Mouse (Mus musculus) MEL (cell line): Measurements from ENCODE around the gene Dapk2. TPM values are rescaled to one million over a fixed set of nuclear protein-coding genes. Genes with fewer than 3 reads are reported as not detected.

Source experiments
- DNase-seq: peaks from one replicate; pipeline ENCODE4 v3.0.0; 2011; ENCODE audit warnings: low read depth, low spot score
- H3K27ac ChIP-seq: 2 replicates; pipeline ENCODE4 v1.5.1; 2012; ENCODE audit warnings: low read depth, mild to moderate bottlenecking, control low read depth, low read length, moderate library complexity; ENCODE audit not compliant: control insufficient read depth
- H3K27me3 ChIP-seq, 2 experiments: fragments of 150-350 bp in 1 of 2; sonication (generic) in 1 of 2; 2 replicates each; pipeline ENCODE4 v1.6.1; 2012; ENCODE audit warnings: low read length in 2 of 2, mild to moderate bottlenecking in 2 of 2, improper control_type of control experiment in 1 of 2, moderate library complexity in 1 of 2; ENCODE audit not compliant: insufficient read depth in 2 of 2, control insufficient read depth in 1 of 2
- H3K36me3 ChIP-seq, 2 experiments: 2 replicates each; pipeline ENCODE4 v1.6.1; 2012 to 2014; ENCODE audit warnings: low read length in 2 of 2, improper control_type of control experiment in 1 of 2, inconsistent platforms in 1 of 2, mild to moderate bottlenecking in 1 of 2; ENCODE audit not compliant: insufficient read depth in 2 of 2, control insufficient read depth in 1 of 2
- H3K4me1 ChIP-seq, 2 experiments: fragments of 150-350 bp in 1 of 2; sonication (generic) in 1 of 2; 2 replicates each; pipeline ENCODE4 v1.6.1; 2012; ENCODE audit warnings: low read length in 2 of 2, improper control_type of control experiment in 1 of 2, mild to moderate bottlenecking in 1 of 2; ENCODE audit not compliant: insufficient read depth in 2 of 2, control insufficient read depth in 1 of 2
- H3K4me3 ChIP-seq, 2 experiments: fragments of 150-350 bp in 1 of 2; sonication (generic) in 1 of 2; 2 replicates each; pipeline ENCODE4 v1.5.1; 2012; ENCODE audit warnings: low read depth in 2 of 2, low read length in 2 of 2, mild to moderate bottlenecking in 2 of 2, moderate library complexity in 2 of 2, control low read depth in 1 of 2, improper control_type of control experiment in 1 of 2; ENCODE audit not compliant: control insufficient read depth in 1 of 2, insufficient read depth in 1 of 2
- H3K79me2 ChIP-seq: 2 replicates; pipeline ENCODE4 v1.6.1; 2012; ENCODE audit warnings: mild to moderate bottlenecking, low read length, moderate library complexity; ENCODE audit not compliant: control insufficient read depth, poor library complexity, insufficient read depth
- H3K9ac ChIP-seq: 2 replicates; pipeline ENCODE4 v1.6.1; 2012; ENCODE audit warnings: low read depth, mild to moderate bottlenecking, control low read depth, low read length, moderate library complexity; ENCODE audit not compliant: control insufficient read depth, poor library complexity, severe bottlenecking
- H3K9me3 ChIP-seq: fragments of 150-350 bp; sonication (generic); replicated peaks from 2 replicates; pipeline ENCODE4 v1.6.1; 2012; ENCODE audit warnings: mild to moderate bottlenecking, low read length, improper control_type of control experiment, moderate library complexity; ENCODE audit not compliant: insufficient read depth
- BHLHE40 ChIP-seq: IDR thresholded peaks from 2 replicates; pipeline ENCODE4 v1.6.1; 2012; ENCODE audit warnings: low read depth, mild to moderate bottlenecking, inconsistent platforms, low read length, improper control_type of control experiment, borderline replicate concordance
- CHD2 ChIP-seq: IDR thresholded peaks from 2 replicates; pipeline ENCODE4 v1.6.1; 2011; ENCODE audit warnings: low read length, improper control_type of control experiment
- CTCF ChIP-seq, 3 experiments: IDR thresholded peaks in 2 of 3; conservative IDR thresholded peaks in 1 of 3; 2 replicates each; pipeline ENCODE4 v1.5.1; 2011 to 2012; ENCODE audit warnings: low read length in 3 of 3, low read depth in 2 of 3, mild to moderate bottlenecking in 2 of 3, improper control_type of control experiment in 1 of 3, inconsistent platforms in 1 of 3, mixed read lengths in 1 of 3, moderate library complexity in 1 of 3; ENCODE audit not compliant: control insufficient read depth in 1 of 3, insufficient read depth in 1 of 3, poor library complexity in 1 of 3, severe bottlenecking in 1 of 3
- E2F4 ChIP-seq: IDR thresholded peaks from 2 replicates; pipeline ENCODE4 v1.6.1; 2011; ENCODE audit warnings: low read depth, low read length, improper control_type of control experiment, borderline replicate concordance
- ELF1 ChIP-seq: IDR thresholded peaks from 2 replicates; pipeline ENCODE4 v1.6.1; 2014; ENCODE audit warnings: low read depth, mild to moderate bottlenecking, inconsistent platforms, low read length, improper control_type of control experiment, moderate library complexity
- EP300 ChIP-seq, 2 experiments: IDR thresholded peaks; 2 replicates each; pipeline ENCODE4 v1.6.1; 2011; ENCODE audit warnings: improper control_type of control experiment in 2 of 2, low read length in 2 of 2, low read depth in 1 of 2, mild to moderate bottlenecking in 1 of 2
- GABPA ChIP-seq: IDR thresholded peaks from 2 replicates; pipeline ENCODE4 v1.6.1; 2012; ENCODE audit warnings: low read depth, mild to moderate bottlenecking, inconsistent platforms, low read length, improper control_type of control experiment, moderate library complexity
- GATA1 ChIP-seq: IDR thresholded peaks from 2 replicates; pipeline ENCODE4 v1.6.1; 2011; ENCODE audit warnings: low read depth, low read length, improper control_type of control experiment
- HCFC1 ChIP-seq: IDR thresholded peaks from 2 replicates; pipeline ENCODE4 v1.6.1; 2012; ENCODE audit warnings: low read depth, mild to moderate bottlenecking, inconsistent platforms, low read length, improper control_type of control experiment, moderate library complexity
- JUND ChIP-seq: IDR thresholded peaks from 2 replicates; pipeline ENCODE4 v1.6.1; 2011; ENCODE audit warnings: low read depth, mild to moderate bottlenecking, improper control_type of control experiment, low read length
- KAT2A ChIP-seq: conservative IDR thresholded peaks from 2 replicates; pipeline ENCODE4 v1.6.1; 2012; ENCODE audit warnings: low read depth, low read length, improper control_type of control experiment, inconsistent platforms
- MAFK ChIP-seq: IDR thresholded peaks from 2 replicates; pipeline ENCODE4 v1.6.1; 2011; ENCODE audit warnings: low read depth, mild to moderate bottlenecking, low read length, improper control_type of control experiment, borderline replicate concordance
- MAX ChIP-seq: IDR thresholded peaks from 2 replicates; pipeline ENCODE4 v1.6.1; 2011; ENCODE audit warnings: low read length, improper control_type of control experiment
- MAZ ChIP-seq: IDR thresholded peaks from 2 replicates; pipeline ENCODE4 v1.6.1; 2012; ENCODE audit warnings: low read depth, mild to moderate bottlenecking, inconsistent platforms, low read length, improper control_type of control experiment
- MEF2A ChIP-seq: IDR thresholded peaks from 2 replicates; pipeline ENCODE4 v1.6.1; 2014; ENCODE audit warnings: low read depth, mild to moderate bottlenecking, inconsistent platforms, low read length, improper control_type of control experiment; ENCODE audit not compliant: poor library complexity, insufficient replicate concordance, severe bottlenecking; ENCODE audit errors: extremely low read depth
- MXI1 ChIP-seq: IDR thresholded peaks from 2 replicates; pipeline ENCODE4 v1.6.1; 2011; ENCODE audit warnings: mild to moderate bottlenecking, low read depth, low read length, improper control_type of control experiment
- MYC ChIP-seq: IDR thresholded peaks from 2 replicates; pipeline ENCODE4 v1.6.1; 2011; ENCODE audit warnings: low read depth, mild to moderate bottlenecking, low read length, improper control_type of control experiment, moderate library complexity
- NELFE ChIP-seq: IDR thresholded peaks from 2 replicates; pipeline ENCODE4 v1.6.1; 2011; ENCODE audit warnings: low read depth, low read length, improper control_type of control experiment
- NRF1 ChIP-seq: IDR thresholded peaks from 2 replicates; pipeline ENCODE4 v1.6.1; 2014; ENCODE audit warnings: low read depth, mild to moderate bottlenecking, inconsistent platforms, low read length, improper control_type of control experiment, moderate library complexity; ENCODE audit not compliant: poor library complexity, insufficient read depth, severe bottlenecking
- POLR2A ChIP-seq, 2 experiments: IDR thresholded peaks; 2 replicates each; pipeline ENCODE4 v1.6.1; 2011 to 2012; ENCODE audit warnings: low read length in 2 of 2, mild to moderate bottlenecking in 2 of 2, control low read depth in 1 of 2, improper control_type of control experiment in 1 of 2, low read depth in 1 of 2, moderate library complexity in 1 of 2; ENCODE audit not compliant: control insufficient read depth in 1 of 2, insufficient read depth in 1 of 2, poor library complexity in 1 of 2
- POLR2AphosphoS2 ChIP-seq: IDR thresholded peaks from 2 replicates; pipeline ENCODE4 v1.6.1; 2011; ENCODE audit warnings: low read length, improper control_type of control experiment
- POLR2AphosphoS5 ChIP-seq: IDR thresholded peaks from 2 replicates; pipeline ENCODE4 v1.6.1; 2012; ENCODE audit warnings: low read depth, borderline replicate concordance, mild to moderate bottlenecking, inconsistent platforms, low read length, moderate library complexity, mixed read lengths
- RAD21 ChIP-seq: IDR thresholded peaks from 2 replicates; pipeline ENCODE4 v1.6.1; 2011; ENCODE audit warnings: mild to moderate bottlenecking, low read depth, low read length, improper control_type of control experiment
- RCOR1 ChIP-seq: IDR thresholded peaks from 2 replicates; pipeline ENCODE4 v1.6.1; 2012; ENCODE audit warnings: low read depth, mild to moderate bottlenecking, inconsistent platforms, low read length, improper control_type of control experiment
- SIN3A ChIP-seq: IDR thresholded peaks from 2 replicates; pipeline ENCODE4 v1.6.1; 2012; ENCODE audit warnings: low read length, improper control_type of control experiment, inconsistent platforms
- SMC3 ChIP-seq: IDR thresholded peaks from 2 replicates; pipeline ENCODE4 v1.6.1; 2011; ENCODE audit warnings: low read depth, low read length, improper control_type of control experiment
- TAL1 ChIP-seq: IDR thresholded peaks from 2 replicates; pipeline ENCODE4 v1.6.1; 2012; ENCODE audit warnings: mild to moderate bottlenecking, inconsistent platforms, low read length, moderate library complexity, mixed read lengths
- TBP ChIP-seq: IDR thresholded peaks from 2 replicates; pipeline ENCODE4 v1.8.0; 2011; ENCODE audit warnings: low read depth, low read length, improper control_type of control experiment
- UBTF ChIP-seq: IDR thresholded peaks from 2 replicates; pipeline ENCODE4 v1.6.1; 2012; ENCODE audit warnings: low read depth, mild to moderate bottlenecking, inconsistent platforms, low read length, improper control_type of control experiment, moderate library complexity, borderline replicate concordance; ENCODE audit not compliant: insufficient read depth
- ZC3H11A ChIP-seq: IDR thresholded peaks from 2 replicates; pipeline ENCODE4 v1.6.1; 2012; ENCODE audit warnings: low read depth, mild to moderate bottlenecking, inconsistent platforms, low read length, improper control_type of control experiment
- ZKSCAN1 ChIP-seq: IDR thresholded peaks from 2 replicates; pipeline ENCODE4 v1.6.1; 2012; ENCODE audit warnings: low read depth, mild to moderate bottlenecking, inconsistent platforms, low read length, improper control_type of control experiment, moderate library complexity
- ZMIZ1 ChIP-seq: IDR thresholded peaks from 2 replicates; pipeline ENCODE4 v1.6.1; 2012; ENCODE audit warnings: low read depth, mild to moderate bottlenecking, inconsistent platforms, low read length, improper control_type of control experiment, moderate library complexity
- polyA plus RNA-seq, 2 experiments: library from polyadenylated mRNA; stranded (reverse) in 1 of 2; unstranded in 1 of 2; fragments of >175 nt in 1 of 2; fragments of >200 nt in 1 of 2; gene quantifications; 2 replicates each; pipeline versions ENCODE4 v1.2.1 to v1.2.4; 2012; ENCODE audit warnings: low replicate concordance in 2 of 2, low read depth in 1 of 2; ENCODE audit not compliant: insufficient read length in 2 of 2, insufficient read depth in 1 of 2, missing spikeins in 1 of 2
- total RNA-seq: library from RNA; depleted of rRNA; stranded (reverse); fragments of 300-350 nt; gene quantifications from 2 replicates; pipeline ENCODE4 v1.2.3, GENCODE M21; 2012

The Dapk2 gene
- total and polyA plus RNA-seq, 3 experiments, result 5.8 to 8.3 TPM; not detected in 1

DNA sequence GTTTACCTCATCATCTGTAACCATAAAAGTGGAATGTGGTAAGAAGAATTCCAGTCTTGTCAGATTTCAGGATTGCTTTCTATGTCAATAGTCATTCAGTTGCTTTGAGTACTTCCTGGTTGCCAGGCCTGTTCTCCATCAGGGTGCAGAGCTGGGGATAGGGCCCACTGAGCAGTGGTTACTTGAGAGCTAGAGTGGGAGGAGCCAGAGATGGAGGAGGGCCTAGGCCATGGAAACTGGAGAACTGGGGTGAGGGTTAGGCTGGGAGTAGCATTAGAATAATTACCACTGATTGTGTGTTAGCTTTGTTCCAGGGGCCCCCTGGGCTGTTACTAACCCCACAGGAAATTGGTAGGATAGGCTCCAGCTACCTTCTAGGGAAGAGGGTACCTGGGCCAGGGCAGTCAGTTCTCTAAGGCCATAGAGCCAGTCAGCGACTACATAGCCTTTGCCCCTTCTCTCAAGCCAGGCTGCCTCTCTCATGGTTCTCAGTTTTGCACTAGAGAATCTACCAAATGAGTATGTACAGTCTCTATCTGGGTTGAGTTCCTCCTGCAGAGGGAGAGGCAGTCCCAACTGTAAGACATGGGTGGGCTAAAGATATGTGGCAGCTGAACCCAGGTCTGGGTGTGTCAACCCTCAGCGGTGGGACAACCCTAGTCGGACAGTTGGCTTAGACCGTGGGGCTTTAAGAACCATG is 23.3 kb downstream of the Dapk2 start:
- H3K4me3 ChIP-seq, result peak overlapping the region; percentile 32 to 51
- H3K27ac ChIP-seq, result peak overlapping the region; percentile 96
- DNase-seq, result peak; percentile 92

GRCm38 (mm10) chr9:66181826-66182678 is 24.0 kb downstream of the Dapk2 start:
- H3K79me2 ChIP-seq, result no peaks in the 10 kb centered on the region
- H3K27me3 ChIP-seq, result no peaks in the 10 kb centered on the region
- H3K9me3 ChIP-seq, result no peaks in the 10 kb centered on the region
- H3K9ac ChIP-seq, result peak overlapping the region; percentile 58
- peaks cover 0 to 36% of the 10 kb centered on the region in 2 experiments; a peak in 2 of 4 replicates for H3K36me3 ChIP-seq
- peak; percentile 89 for DNase-seq
- peak overlapping the region; percentile 96 for H3K27ac ChIP-seq
- peak overlapping the region; percentile 32 for H3K4me3 ChIP-seq
- H3K4me1 ChIP-seq, result peaks cover 31 to 54% of the 10 kb centered on the region in 2 experiments
- TF ChIP-seq NRF1 (no peak), GATA1 (peak; percentile 99), POLR2AphosphoS5 (no peak), JUND (no peak), CHD2 (peak; percentile 75), MAFK (no peak; the same call in 1 of the 2 replicates), TAL1 (peak; percentile 93), ZC3H11A (no peak), KAT2A (no peak), MEF2A (no peak), TBP (peak; percentile 73), MYC (peak; percentile 65; the same call in 1 of the 2 replicates), RAD21 (no peak), RCOR1 (peak; percentile 95), MAZ (peak; percentile 68), GABPA (0 out of 2 replicates have a peak, but pooled peaks have one; percentile 13), EP300 (IDR thresholded peaks at IDR 0.05; ENCODE audit: low read depth in 1 of 2, low read length in 2 of 2) (peak; percentile 98 to 99)

More for the DNA sequence above, 23.3 kb downstream of the Dapk2 start:
- no peaks in the 10 kb centered on the region for H3K27me3 ChIP-seq
- H3K4me1 ChIP-seq, result peaks cover 25 to 46% of the 10 kb centered on the region in 2 experiments
- peak overlapping the region; percentile 58 for H3K9ac ChIP-seq
- no peaks in the 10 kb centered on the region for H3K9me3 ChIP-seq
- H3K36me3 ChIP-seq, result peaks cover 0 to 30% of the 10 kb centered on the region in 2 experiments; a peak in 2 of 4 replicates
- H3K79me2 ChIP-seq, result no peaks in the 10 kb centered on the region
- TF ChIP-seq BHLHE40, result no peak
- TF ChIP-seq TAL1, result no peak
- peak; percentile 83 for TF ChIP-seq ELF1
- TF ChIP-seq POLR2AphosphoS5, result no peak
- no peak; the same call in none of the 2 replicates for TF ChIP-seq SIN3A
- peak; percentile 56 for TF ChIP-seq RCOR1
- TF ChIP-seq HCFC1, result peak; percentile 15; the same call in 1 of the 2 replicates
- peak; percentile 14; the same call in 1 of the 2 replicates for TF ChIP-seq MXI1
- no peak for TF ChIP-seq MAZ
- no peak for TF ChIP-seq UBTF
- TF ChIP-seq POLR2AphosphoS2, result no peak
- TF ChIP-seq EP300 (IDR thresholded peaks at IDR 0.05; ENCODE audit: low read depth in 1 of 2, low read length in 2 of 2), result peak in 1 of 2 experiments; percentile 65; a peak in 3 of 4 replicates
- no peak for TF ChIP-seq TBP
- TF ChIP-seq POLR2A (IDR thresholded peaks at IDR 0.05; ENCODE audit: control insufficient read depth in 1 of 2, insufficient read depth in 1 of 2, low read depth in 1 of 2, low read length in 2 of 2, poor library complexity in 1 of 2), result no peak; a peak in 1 of 4 replicates
- no peak for TF ChIP-seq CTCF (IDR thresholded peaks at IDR 0.05 in 2 of 3, conservative IDR thresholded peaks at IDR 0.05 in 1 of 3; ENCODE audit: control insufficient read depth in 1 of 3, insufficient read depth in 1 of 3, low read depth in 2 of 3, low read length in 3 of 3, poor library complexity in 1 of 3, severe bottlenecking in 1 of 3)
- TF ChIP-seq MAFK, result no peak
- no peak for TF ChIP-seq E2F4
- peak; percentile 26 for TF ChIP-seq NELFE
- no peak for TF ChIP-seq ZKSCAN1
- no peak for TF ChIP-seq SMC3
- TF ChIP-seq RAD21, result no peak
- no peak for TF ChIP-seq ZC3H11A
- no peak for TF ChIP-seq KAT2A
- TF ChIP-seq MEF2A, result no peak
- TF ChIP-seq ZMIZ1, result no peak
- TF ChIP-seq MAX, result no peak
- TF ChIP-seq, all 39 proteins: peak for 6
